Mouse (Mus musculus) ES-E14 (cell line): Measurements from ENCODE around the gene Kifc3. TPM values are rescaled to one million over a fixed set of nuclear protein-coding genes. Genes with fewer than 3 reads are reported as not detected.

ENCODE experiments used
- DNase-seq: peaks from one replicate; pipeline ENCODE4 v3.0.0-alpha.2; 2013; ENCODE audit warnings: low read depth, low spot score
- H3K27ac ChIP-seq: 2 replicates; pipeline ENCODE4 v1.5.1; 2012; ENCODE audit warnings: low read depth, mild to moderate bottlenecking, low read length, moderate library complexity, mixed read lengths; ENCODE audit not compliant: poor library complexity, insufficient read depth, severe bottlenecking
- H3K36me3 ChIP-seq: 2 replicates; pipeline ENCODE4 v1.6.1; 2012; ENCODE audit warnings: mild to moderate bottlenecking, low read length, moderate library complexity, mixed read lengths; ENCODE audit not compliant: control insufficient read depth, poor library complexity, insufficient read depth, severe bottlenecking
- H3K4me1 ChIP-seq, 2 experiments: fragments of 150-350 bp in 1 of 2; sonication (generic) in 1 of 2; 2 replicates each; pipeline ENCODE4 v1.6.1; 2012; ENCODE audit warnings: low read length in 2 of 2, mild to moderate bottlenecking in 1 of 2, mixed read lengths in 1 of 2; ENCODE audit not compliant: control insufficient read depth in 2 of 2, insufficient read depth in 2 of 2, poor library complexity in 1 of 2
- H3K4me3 ChIP-seq, 2 experiments: fragments of 150-350 bp in 1 of 2; sonication (generic) in 1 of 2; 2 replicates each; pipeline ENCODE4 v1.5.1; 2012; ENCODE audit warnings: low read length in 2 of 2, low read depth in 1 of 2, mild to moderate bottlenecking in 1 of 2, mixed read lengths in 1 of 2; ENCODE audit not compliant: insufficient read depth in 1 of 2, poor library complexity in 1 of 2, severe bottlenecking in 1 of 2
- H3K9ac ChIP-seq: 2 replicates; pipeline ENCODE4 v1.6.1; 2012; ENCODE audit warnings: low read depth, mild to moderate bottlenecking, low read length, mixed read lengths; ENCODE audit not compliant: poor library complexity, insufficient read depth, severe bottlenecking
- H3K9me3 ChIP-seq: fragments of 150-350 bp; sonication (generic); 2 replicates; pipeline ENCODE4 v1.6.1; 2012; ENCODE audit warnings: low read depth, mild to moderate bottlenecking, low read length; ENCODE audit not compliant: control insufficient read depth, insufficient read depth
- CHD2 ChIP-seq: IDR thresholded peaks from 2 replicates; pipeline ENCODE4 v1.6.1; 2014; ENCODE audit warnings: mild to moderate bottlenecking, low read depth, low read length, inconsistent platforms
- HCFC1 ChIP-seq: IDR thresholded peaks from 2 replicates; pipeline ENCODE4 v1.6.1; 2012; ENCODE audit warnings: low read length, inconsistent platforms, borderline replicate concordance; ENCODE audit not compliant: insufficient read depth
- MAFK ChIP-seq: IDR thresholded peaks from 2 replicates; pipeline ENCODE4 v1.6.1; 2014; ENCODE audit warnings: mild to moderate bottlenecking, low read depth, low read length, inconsistent platforms; ENCODE audit not compliant: insufficient read depth
- ZC3H11A ChIP-seq: IDR thresholded peaks from 2 replicates; pipeline ENCODE4 v1.6.1; 2012; ENCODE audit warnings: low read depth, mild to moderate bottlenecking, inconsistent platforms, low read length, borderline replicate concordance
- ZNF384 ChIP-seq: IDR thresholded peaks from 2 replicates; pipeline ENCODE4 v1.6.1; 2012; ENCODE audit warnings: low read depth, low read length, inconsistent platforms
- in situ Hi-C, 2 experiments: fragments of 600-800 bp; cut with MboI; formaldehyde crosslinking; loops; one replicate each; pipeline ENCODE4 v1.15.1; 2025; ENCODE audit warnings: low sequenced_read_pairs in 2 of 2, inconsistent platforms in 1 of 2; ENCODE audit not compliant: unreplicated experiment in 2 of 2
- total RNA-seq: library from RNA; depleted of rRNA; stranded (reverse); fragments of 300-350 nt; gene quantifications from 2 replicates; pipeline ENCODE4 v1.2.3, GENCODE M21; 2012

Kifc3 gene
- total RNA-seq, 1 experiment, result 45.6 TPM

DNA sequence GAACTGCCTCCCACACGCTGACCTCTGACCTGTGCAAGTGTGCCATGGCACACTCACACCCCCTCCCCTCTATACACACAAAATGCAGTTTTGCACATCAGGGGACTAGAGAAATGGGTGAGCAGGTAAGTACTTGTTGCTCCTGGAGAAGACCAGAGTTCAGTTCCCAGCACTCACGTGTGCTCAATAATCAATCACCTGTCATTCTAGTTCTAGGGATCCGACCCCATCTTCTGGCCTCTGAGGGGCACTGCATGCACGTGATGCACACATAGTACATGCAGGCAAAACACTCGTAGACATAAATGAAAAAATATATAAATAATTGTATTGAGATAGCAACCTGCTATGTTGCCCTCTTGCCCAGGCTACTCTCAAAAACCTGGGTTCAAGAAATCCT lies 55.8 kb downstream of the Kifc3 start:
- Histone ChIP-seq H3K27ac (no peak overlapping the region), H3K9me3 (no peaks in the 10 kb centered on the region), H3K9ac (no peak overlapping the region), H3K4me1 (peaks cover 13 to 29% of the 10 kb centered on the region in 2 experiments; a peak in 3 of 4 replicates), H3K36me3 (no peaks in the 10 kb centered on the region), H3K4me3 (no peak overlapping the region)
- TF ChIP-seq ZC3H11A (no peak), MAFK (no peak), CHD2 (no peak), ZNF384 (no peak), HCFC1 (no peak)
- in situ Hi-C loops, result no loop called here
- DNase-seq, result no peak

DNA sequence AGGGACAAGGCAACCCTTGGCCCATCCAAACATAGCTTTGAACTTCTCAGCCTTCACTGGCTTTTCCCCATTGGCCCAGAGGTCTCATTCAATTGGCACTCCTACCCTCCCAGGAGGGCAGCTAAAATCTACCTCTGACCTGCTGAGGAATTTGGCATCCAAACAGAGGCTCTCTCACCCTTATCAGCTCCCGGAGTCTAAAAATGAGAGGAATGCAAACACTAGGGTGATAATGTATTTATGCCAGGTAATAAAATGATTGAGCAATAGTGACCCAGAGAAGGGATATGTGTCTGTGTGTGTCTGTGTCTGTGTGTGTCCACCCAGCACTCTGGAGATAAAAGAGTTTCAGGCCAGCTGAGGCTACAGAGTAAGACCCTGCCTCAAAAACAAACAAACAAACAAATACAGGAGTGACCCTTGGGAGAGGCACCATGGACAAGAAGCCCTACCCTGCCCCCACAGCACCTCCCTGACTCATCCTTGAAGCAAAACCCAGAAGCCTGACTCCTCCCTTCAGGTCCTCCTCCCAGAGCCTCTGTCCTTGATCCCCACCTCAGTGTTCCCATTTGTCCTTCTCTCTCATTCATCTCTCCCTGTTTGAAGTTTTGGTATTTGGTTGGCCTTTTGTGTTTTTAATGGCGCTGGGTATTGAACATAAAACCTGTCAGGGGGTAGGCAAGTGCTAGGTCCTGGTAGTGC lies 56.4 kb downstream of the Kifc3 start:
- Histone ChIP-seq H3K36me3 (no peaks in the 10 kb centered on the region), H3K9me3 (no peaks in the 10 kb centered on the region), H3K27ac (no peak overlapping the region), H3K9ac (no peak overlapping the region), H3K4me1 (peaks cover 17 to 33% of the 10 kb centered on the region in 2 experiments; a peak in 3 of 4 replicates), H3K4me3 (no peak overlapping the region)
- in situ Hi-C loops, result no loop called here
- DNase-seq, result no peak
- TF ChIP-seq HCFC1, result no peak
- TF ChIP-seq ZC3H11A, result no peak
- TF ChIP-seq ZNF384, result no peak

DNA sequence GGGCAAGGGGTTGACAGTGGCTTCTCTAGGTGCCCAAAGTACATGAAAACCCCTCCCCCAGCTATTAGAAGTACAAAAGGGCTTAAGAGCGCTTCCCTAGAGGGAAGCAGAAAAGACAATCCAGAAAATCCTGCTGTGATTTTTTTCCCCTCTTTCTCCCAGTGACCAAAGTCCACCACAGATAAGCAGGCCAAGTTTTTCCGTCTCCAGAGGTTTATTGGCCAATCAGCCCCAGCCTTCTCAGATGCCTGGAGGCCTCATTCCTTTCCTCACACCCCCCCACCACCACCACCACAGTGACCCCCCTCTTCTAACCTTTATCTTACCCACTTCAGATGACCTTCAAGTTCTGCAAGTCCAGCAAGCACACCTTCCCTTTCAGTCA lies 58.0 kb downstream of the Kifc3 start:
- in situ Hi-C loops, result no loop called here
- H3K4me3 ChIP-seq, result no peak overlapping the region
- DNase-seq, result no peak
- peaks cover 17 to 43% of the 10 kb centered on the region in 2 experiments; a peak in 3 of 4 replicates for H3K4me1 ChIP-seq
- H3K9me3 ChIP-seq, result no peaks in the 10 kb centered on the region
- TF ChIP-seq ZNF384 (no peak), MAFK (no peak), ZC3H11A (no peak), CHD2 (no peak), HCFC1 (no peak)
- no peak overlapping the region for H3K27ac ChIP-seq
- H3K9ac ChIP-seq, result no peak overlapping the region
- no peaks in the 10 kb centered on the region for H3K36me3 ChIP-seq

DNA sequence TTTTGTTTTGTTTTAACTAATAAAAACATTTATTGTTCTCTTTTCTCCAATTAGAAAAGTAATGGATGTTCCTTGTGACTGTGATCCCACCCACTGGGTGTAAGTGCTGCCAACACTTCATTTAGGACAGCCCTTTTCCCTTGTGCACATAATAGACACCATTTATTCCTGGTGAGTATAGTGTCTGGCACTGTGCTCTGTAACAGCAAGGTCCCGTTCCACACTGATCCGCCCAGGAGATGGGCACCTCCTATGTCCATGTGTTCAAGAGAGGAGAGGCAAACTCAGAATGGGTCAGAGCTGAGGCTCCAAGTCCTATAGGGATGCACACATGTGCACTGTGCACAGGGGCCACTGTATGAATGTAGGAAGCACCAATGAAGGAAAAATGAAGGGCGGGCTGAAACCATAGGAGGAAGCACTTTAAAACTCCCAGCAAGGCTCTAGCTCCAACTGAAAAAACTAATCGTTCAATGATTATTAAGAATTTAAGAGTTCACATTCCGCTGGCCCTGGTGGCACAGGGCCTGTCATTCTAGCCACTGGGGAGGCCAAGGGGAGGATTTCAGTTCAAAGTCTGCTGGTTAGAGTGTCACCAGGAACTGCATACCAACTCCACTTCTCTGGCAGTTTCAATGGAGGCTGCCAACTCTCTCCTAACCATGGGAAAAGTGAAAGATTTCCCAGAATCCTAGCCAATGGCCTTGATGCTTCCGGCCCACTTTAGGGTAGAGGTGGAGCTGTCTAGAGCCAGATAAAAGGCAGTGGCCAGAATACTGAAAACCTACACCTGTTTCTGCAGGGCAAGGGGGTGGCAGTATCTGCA lies 58.6 kb downstream of the Kifc3 start:
- no peak for DNase-seq
- peaks cover 17 to 41% of the 10 kb centered on the region in 2 experiments; a peak in 3 of 4 replicates for H3K4me1 ChIP-seq
- no peaks in the 10 kb centered on the region for H3K9me3 ChIP-seq
- no peak overlapping the region for H3K9ac ChIP-seq
- no peak overlapping the region for H3K27ac ChIP-seq
- H3K36me3 ChIP-seq, result no peaks in the 10 kb centered on the region
- H3K4me3 ChIP-seq, result no peak overlapping the region
- in situ Hi-C loops, result no loop called here
- no peak for TF ChIP-seq ZNF384
- no peak for TF ChIP-seq MAFK
- no peak for TF ChIP-seq HCFC1
- no peak for TF ChIP-seq CHD2
- no peak for TF ChIP-seq ZC3H11A
